Mouse (Mus musculus) MEL-GATA-1-ER (cell line): Measurements from ENCODE around the gene Slc5a4a.

Experiments used
- DNase-seq: peaks from one replicate; pipeline ENCODE4 v3.0.0-alpha.2; 2012; ENCODE audit warnings: low read depth; ENCODE audit errors: extremely low read depth

Gene Slc5a4a

GRCm38 (mm10) chr10:76147278-76147677 lies at the start of gene Slc5a4a:
TSS of gene Slc5a4a (plus strand) at chr10:76147451.
- no peak for DNase-seq

GRCm38 (mm10) chr10:76110861-76111260 lies 36.4 kb upstream of the Slc5a4a start, which contains the start of gene Slc5a4b:
TSS of gene Slc5a4b (minus strand) at chr10:76110961.
- DNase-seq: no peak

- DNase-seq: peak; percentile 31
These were observed 29.3 kb upstream of the Slc5a4a start for GRCm38 (mm10) chr10:76117966-76118365.

GRCm38 (mm10) chr10:76118741-76119140 lies 28.5 kb upstream of the Slc5a4a start:
- DNase-seq: peak; percentile 44

- DNase-seq: no peak
These were observed 27.0 kb upstream of the Slc5a4a start for GRCm38 (mm10) chr10:76120124-76120711.

- DNase-seq: no peak
These were observed 25.8 kb upstream of the Slc5a4a start for GRCm38 (mm10) chr10:76121495-76121894.

GRCm38 (mm10) chr10:76132506-76132905 lies 14.7 kb upstream of the Slc5a4a start:
- no peak for DNase-seq

GRCm38 (mm10) chr10:76136318-76136717 lies 10.9 kb upstream of the Slc5a4a start:
- DNase-seq: no peak

- no peak for DNase-seq
These were observed 405 bp upstream of the Slc5a4a start for GRCm38 (mm10) chr10:76146846-76147245.

GRCm38 (mm10) chr10:76155911-76156310 lies 8.7 kb downstream of the Slc5a4a start:
- DNase-seq: no peak

GRCm38 (mm10) chr10:76157528-76157927 lies 10.3 kb downstream of the Slc5a4a start:
- DNase-seq: no peak

GRCm38 (mm10) chr10:76158009-76158408 lies 10.8 kb downstream of the Slc5a4a start:
- no peak for DNase-seq

- DNase-seq: no peak
These were observed 27.6 kb downstream of the Slc5a4a start for GRCm38 (mm10) chr10:76174899-76175298.

GRCm38 (mm10) chr10:76185216-76185615 lies 38.0 kb downstream of the Slc5a4a start:
- no peak for DNase-seq

GRCm38 (mm10) chr10:76188010-76188409 lies 40.8 kb downstream of the Slc5a4a start:
- no peak for DNase-seq

- DNase-seq: no peak
These were observed 54.2 kb downstream of the Slc5a4a start for GRCm38 (mm10) chr10:76201416-76201815.

- DNase-seq: peak; percentile 32
These were observed 54.7 kb downstream of the Slc5a4a start for GRCm38 (mm10) chr10:76201978-76202377.

GRCm38 (mm10) chr10:76203798-76204283 lies 56.6 kb downstream of the Slc5a4a start:
- DNase-seq: peak; percentile 10

- DNase-seq: no peak
These were observed 60.1 kb downstream of the Slc5a4a start for GRCm38 (mm10) chr10:76207262-76207796.

GRCm38 (mm10) chr10:76209241-76209640 lies 62.0 kb downstream of the Slc5a4a start:
- DNase-seq: no peak

GRCm38 (mm10) chr10:76210806-76211205 lies 63.6 kb downstream of the Slc5a4a start:
- no peak for DNase-seq

- no peak for DNase-seq
These were observed 64.9 kb downstream of the Slc5a4a start for GRCm38 (mm10) chr10:76212121-76212520.

GRCm38 (mm10) chr10:76214161-76214560 lies 66.9 kb downstream of the Slc5a4a start:
- no peak for DNase-seq
